Mouse (Mus musculus): Measurements from ENCODE around the gene Hoxc6.

Hoxc6 gene

GRCm38 (mm10) chr15:102969296-102969695, 28.8 kb upstream of the Hoxc6 start:
- DNase-seq, result no peak

- no peak for DNase-seq
Observed at GRCm38 (mm10) chr15:102970740-102971139, 27.3 kb upstream of the Hoxc6 start.

- DNase-seq, result no peak
Observed at GRCm38 (mm10) chr15:102972254-102972653, 25.8 kb upstream of the Hoxc6 start.

- DNase-seq, result no peak
Observed at GRCm38 (mm10) chr15:102972753-102973152, 25.3 kb upstream of the Hoxc6 start.

- DNase-seq, result no peak
Observed at GRCm38 (mm10) chr15:102975034-102975433, 23.0 kb upstream of the Hoxc6 start.

- DNase-seq, result no peak
Observed at GRCm38 (mm10) chr15:102975688-102976111, 22.4 kb upstream of the Hoxc6 start.

- no peak for DNase-seq
Observed at GRCm38 (mm10) chr15:102976171-102976570, 21.9 kb upstream of the Hoxc6 start, which contains the start of gene Hoxc9. Gene Hoxc9, plus strand, starts transcription at chr15:102976439.

GRCm38 (mm10) chr15:102976631-102977422, 21.2 kb upstream of the Hoxc6 start:
- DNase-seq, result no peak

- DNase-seq, result no peak
Observed at GRCm38 (mm10) chr15:102977423-102977974, 20.6 kb upstream of the Hoxc6 start.

GRCm38 (mm10) chr15:102978615-102979515, 19.2 kb upstream of the Hoxc6 start:
- no peak for DNase-seq

- DNase-seq, result no peak
Observed at GRCm38 (mm10) chr15:102979936-102980335, 18.1 kb upstream of the Hoxc6 start.

GRCm38 (mm10) chr15:102980352-102980751, 17.7 kb upstream of the Hoxc6 start:
- no peak for DNase-seq

- no peak for DNase-seq
Observed at GRCm38 (mm10) chr15:102980912-102981311, 17.1 kb upstream of the Hoxc6 start.

GRCm38 (mm10) chr15:102981379-102982288, 16.4 kb upstream of the Hoxc6 start:
- no peak for DNase-seq

GRCm38 (mm10) chr15:102983716-102984115, 14.3 kb upstream of the Hoxc6 start:
- DNase-seq, result no peak

- no peak for DNase-seq
Observed at GRCm38 (mm10) chr15:102984521-102984920, 13.5 kb upstream of the Hoxc6 start.

- no peak for DNase-seq
Observed at GRCm38 (mm10) chr15:102984925-102985324, 13.1 kb upstream of the Hoxc6 start.

GRCm38 (mm10) chr15:102987124-102987833, 10.8 kb upstream of the Hoxc6 start:
- peak; percentile 82 for DNase-seq

GRCm38 (mm10) chr15:102988078-102988477, 10.0 kb upstream of the Hoxc6 start:
- DNase-seq, result no peak

- no peak for DNase-seq
Observed at GRCm38 (mm10) chr15:102990461-102991397, 7.3 kb upstream of the Hoxc6 start, which contains the start of gene Hoxc8. Gene Hoxc8, plus strand, starts transcription at chr15:102990607.
